Mouse (Mus musculus) kidney, postnatal 25 days (tissue): Measurements from ENCODE around the gene Qrich1.

ENCODE experiments used
- DNase-seq, 2 experiments: peaks; one replicate each; pipeline ENCODE4 v3.0.0; 2021; ENCODE audit warnings: mixed read lengths in 2 of 2

The Qrich1 gene

DNA sequence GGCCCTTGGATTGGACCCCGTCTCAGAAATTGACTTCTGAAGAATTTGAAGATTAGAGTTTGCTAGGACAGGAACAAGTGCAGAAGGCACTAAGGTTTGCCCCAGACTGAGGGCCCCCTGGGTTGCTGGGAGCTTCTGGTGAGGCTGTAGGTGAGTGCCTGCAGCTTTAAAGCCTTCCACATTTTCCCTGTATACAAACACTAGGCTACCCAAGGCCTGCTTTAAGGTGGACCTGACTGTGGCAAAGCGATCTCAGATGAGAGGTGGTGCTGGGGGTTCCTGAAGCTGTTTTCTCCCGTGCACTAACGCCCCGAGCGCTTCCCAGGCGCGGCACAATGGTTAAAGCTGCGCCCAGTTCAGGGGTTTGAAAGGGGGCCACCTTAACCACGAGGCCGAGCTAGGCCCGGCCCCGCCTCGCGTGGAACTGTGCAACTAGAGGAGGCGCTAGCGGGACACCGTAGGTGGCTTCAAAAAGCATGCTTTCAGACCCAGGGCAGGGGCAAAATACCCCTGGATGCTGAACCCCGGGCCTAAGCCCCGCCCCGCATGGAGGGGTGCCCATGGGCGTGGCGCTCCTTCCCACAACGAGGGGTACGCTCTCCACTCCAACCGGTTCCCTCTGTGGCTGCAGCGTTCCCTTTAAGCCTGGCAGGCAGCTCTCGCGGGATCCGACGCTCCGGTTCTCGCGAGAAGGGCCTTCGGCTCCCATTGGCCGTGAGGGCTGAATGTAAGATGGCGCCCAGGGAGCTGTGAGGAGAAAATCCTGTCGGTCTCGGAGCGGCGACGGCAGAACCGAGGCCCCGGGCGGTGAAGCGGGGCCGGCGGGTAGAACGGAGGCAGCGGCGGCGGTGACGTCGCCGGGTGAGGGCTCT, at the start of gene Qrich1:
TSS of gene Qrich1 (plus strand) at position 427 of the 872 bp plus-strand sequence.
- DNase-seq = peak; percentile 95 to 97

DNA sequence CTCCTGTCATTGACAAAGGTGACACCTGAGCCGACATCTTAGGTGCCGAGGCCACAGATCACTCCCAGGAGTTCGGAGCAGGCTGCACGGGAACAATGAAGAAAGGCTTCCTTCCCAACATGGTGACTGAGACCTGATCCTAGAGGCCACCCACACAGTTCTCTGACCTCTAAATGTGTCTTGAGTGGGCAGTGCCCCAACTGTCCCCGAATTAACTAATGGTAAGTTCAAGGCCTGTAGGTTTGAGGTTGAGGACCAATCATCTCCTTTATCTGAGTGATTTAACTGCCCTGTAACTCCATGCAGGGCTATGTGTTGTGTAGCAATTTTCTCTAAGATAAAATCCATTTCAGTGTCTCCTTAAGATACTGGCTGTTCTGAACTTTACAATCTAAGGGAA, 47.2 kb upstream of the Qrich1 start:
- DNase-seq = peak in 1 of 2 experiments; percentile 18

DNA sequence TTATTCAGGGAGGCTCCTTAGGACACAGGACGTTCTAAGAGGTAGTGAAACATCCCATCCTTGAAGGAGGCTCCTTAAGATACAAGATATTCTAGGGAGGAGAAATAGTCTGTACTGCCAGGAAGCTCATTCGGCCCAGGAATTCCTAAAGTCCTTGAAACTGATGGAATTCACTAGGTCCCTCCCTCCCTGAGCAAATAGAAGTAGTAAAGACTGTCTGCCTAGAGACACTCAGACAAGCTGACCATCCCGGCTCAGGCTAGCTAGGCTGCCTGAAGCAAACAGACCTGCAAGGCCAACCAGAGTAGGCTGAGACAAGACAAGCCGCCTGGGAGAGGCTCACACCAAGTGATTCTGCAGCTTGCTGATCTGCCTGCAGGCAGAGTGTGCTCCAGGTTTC, 46.8 kb upstream of the Qrich1 start:
- peak in 1 of 2 experiments; percentile 21 for DNase-seq

DNA sequence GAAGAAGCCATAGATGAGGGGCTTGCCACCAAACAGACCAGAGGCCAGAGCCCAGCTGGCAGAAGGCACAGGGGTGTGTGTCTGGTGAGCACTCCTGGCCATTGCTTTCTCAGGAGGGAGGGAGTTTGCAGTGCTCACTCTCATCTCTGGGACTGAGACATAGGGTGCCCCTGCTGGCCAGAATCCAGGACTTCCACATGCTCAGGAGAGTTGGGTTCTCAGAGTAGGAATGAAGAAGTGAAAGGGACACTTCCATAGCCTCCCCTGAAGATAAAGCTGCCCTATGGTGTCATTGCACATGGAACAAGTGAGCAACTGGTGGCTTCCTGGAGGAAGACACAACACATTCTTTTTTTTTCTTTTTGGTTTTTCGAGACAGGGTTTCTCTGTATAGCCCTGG, 42.1 kb upstream of the Qrich1 start:
- DNase-seq = no peak

DNA sequence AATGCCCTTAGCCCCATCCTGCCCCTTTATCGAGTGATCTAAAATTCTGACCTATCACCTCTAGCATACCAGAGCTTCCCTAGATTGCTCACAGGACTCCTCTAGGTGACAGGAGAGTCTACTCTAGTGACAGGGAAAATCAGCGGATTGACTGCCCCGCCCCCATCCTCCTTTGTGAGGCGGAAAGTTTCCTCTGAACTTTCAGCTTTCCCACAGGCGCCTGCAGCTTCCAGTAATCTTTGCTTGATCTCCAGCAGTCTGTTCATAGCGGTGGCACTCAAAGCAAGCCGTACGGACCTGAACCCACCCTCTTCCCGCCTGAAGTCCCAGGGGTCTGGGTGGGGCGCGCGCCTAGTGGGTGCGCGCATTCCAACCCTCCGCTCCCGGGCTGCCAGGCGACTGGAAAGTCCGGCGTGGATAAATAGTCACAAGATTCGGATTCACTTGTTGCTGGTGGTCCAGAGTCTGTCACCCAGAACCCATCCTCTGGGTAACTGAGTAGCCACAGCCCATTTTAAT, 37.9 kb upstream of the Qrich1 start:
- DNase-seq = peak; percentile 87 to 91

DNA sequence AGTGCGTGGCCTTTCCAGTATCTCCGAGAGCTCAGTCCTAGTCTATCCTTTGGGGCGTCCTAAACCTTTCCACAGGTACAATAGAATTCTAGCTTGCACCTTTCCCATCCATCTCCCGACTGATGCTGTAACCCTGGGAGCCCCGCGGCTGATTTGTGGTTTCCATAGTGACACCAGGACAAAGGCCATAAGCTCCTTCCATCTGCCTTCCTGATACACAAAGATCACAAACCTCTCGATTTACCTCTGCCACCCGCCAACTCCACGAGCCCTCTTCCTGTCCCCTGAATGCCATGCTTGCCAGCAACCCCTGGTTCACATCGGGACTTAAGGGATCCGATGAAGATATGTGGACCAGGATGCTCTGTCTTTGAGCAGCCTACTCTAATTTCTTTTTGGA, 37.4 kb upstream of the Qrich1 start:
- peak in 1 of 2 experiments; percentile 32 for DNase-seq

DNA sequence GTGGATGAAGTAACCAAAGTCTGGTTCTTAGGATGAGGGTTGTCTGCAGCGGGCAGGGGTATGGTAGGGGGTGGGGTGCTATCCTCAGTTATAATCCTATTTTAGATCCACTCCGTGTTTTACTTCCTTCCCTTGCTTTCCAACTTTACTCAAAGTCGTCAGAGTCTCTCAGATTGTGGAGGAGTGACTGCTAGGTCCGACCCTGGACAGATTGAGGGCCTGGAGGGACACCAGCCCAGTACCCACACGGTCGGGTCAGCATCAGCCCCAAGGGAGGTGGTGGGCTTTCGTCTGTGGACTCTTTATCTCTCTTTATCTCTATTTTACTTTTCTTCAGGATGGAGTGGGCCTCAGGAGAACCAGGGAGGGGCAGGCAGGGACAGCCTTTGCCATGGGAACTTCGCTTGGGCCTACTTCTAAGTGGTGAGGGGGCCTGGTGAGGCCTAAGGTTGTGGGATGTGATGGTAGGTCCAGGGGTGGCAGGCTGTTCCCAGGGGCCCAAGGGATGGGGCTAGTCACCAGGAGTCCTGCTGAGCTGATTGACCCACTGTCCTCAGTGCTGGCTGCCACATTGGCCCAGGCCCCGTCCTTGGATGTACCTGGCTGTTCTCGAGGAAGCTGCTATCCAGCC, 36.8 kb upstream of the Qrich1 start, which contains the start of gene Lamb2:
TSS of gene Lamb2 (plus strand) at position 16 of the 631 bp plus-strand sequence.
- peak; percentile 43 to 54 for DNase-seq

DNA sequence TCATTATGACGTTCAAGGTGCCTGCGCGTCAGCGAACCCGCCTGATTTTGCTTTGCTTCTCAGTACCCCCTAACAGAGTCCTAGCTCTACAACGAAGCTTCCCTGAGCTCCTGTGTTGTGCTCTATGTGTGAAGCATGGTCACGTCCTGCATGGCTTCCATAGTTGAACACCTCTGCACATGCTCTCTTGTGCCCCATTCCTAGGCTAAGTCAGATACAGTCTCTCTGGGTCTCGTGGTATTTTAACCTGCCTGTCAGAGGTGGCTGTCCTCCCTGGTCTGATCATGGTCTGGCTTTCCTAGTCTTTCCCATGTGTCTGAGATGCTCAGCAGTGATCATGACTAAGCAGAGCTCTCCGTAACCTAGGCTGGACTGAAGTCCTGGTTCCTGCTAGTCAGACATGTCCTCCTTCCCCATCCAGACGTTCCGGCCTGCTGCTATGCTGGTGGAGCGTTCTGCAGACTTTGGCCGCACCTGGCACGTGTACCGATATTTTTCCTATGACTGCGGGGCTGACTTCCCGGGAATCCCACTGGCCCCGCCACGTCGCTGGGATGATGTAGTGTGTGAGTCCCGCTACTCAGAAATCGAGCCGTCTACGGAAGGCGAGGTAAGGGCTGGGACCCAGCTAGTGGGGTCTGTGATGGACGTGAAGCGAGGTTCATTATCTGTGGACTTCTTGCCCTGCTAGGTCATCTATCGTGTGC, 35.6 kb upstream of the Qrich1 start:
- DNase-seq = peak in 1 of 2 experiments; percentile 34

DNA sequence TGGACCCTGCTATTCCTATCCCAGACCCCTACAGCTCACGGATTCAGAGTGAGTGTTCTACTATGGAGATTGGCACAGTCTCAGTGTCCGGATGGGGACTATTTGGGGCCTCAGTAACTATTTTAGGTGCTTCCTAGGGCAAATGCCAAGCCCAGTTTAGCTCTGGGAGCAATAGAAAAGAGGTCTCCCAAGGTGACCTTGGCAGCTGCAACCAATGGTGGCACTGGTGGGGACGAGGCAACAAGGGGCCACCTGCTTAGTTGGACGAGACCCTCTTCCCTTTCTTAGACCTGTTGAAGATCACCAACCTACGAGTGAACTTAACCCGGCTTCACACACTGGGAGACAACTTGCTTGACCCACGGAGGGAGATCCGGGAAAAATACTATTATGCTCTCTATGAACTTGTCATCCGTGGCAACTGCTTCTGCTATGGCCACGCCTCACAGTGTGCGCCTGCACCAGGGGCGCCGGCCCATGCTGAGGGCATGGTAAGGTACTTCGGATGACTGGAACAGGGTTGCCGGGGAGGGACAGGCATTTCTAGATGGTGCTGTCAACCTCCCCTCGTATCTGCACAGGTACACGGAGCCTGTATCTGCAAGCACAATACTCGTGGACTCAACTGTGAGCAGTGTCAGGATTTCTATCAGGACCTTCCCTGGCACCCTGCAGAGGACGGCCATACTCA, 34.9 kb upstream of the Qrich1 start:
- peak in 1 of 2 experiments; percentile 33 for DNase-seq

DNA sequence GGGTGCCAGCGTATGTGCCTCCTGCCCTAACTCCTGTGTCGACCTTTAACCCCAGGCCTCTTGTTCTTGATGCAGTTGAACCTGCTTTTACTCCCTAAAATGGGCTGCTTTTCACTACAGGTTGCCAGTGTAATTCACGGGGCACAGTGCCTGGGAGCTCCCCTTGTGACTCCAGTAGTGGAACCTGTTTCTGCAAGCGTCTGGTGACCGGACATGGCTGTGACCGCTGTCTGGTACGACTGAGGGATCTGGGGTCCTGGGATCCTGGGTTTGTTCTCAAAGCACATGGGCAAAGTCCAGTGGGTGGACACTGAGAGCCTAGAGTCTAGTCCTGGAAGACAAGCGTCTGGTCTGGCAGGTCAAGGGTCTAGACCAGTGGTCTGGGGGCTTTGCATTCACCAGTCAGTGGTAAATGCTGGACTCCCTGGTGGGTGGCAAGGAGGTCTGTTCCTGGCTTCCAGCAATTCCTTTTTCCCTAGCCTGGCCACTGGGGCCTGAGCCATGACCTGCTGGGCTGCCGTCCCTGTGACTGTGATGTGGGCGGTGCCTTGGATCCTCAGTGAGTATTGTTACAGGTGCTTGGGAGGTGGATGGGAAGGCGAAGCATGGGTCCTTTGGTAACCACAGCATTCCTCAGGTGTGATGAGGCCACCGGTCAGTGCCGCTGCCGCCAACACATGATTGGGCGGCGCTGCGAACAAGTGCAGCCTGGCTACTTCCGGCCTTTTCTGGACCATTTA, 33.4 kb upstream of the Qrich1 start:
- DNase-seq = peak in 1 of 2 experiments; percentile 31

DNA sequence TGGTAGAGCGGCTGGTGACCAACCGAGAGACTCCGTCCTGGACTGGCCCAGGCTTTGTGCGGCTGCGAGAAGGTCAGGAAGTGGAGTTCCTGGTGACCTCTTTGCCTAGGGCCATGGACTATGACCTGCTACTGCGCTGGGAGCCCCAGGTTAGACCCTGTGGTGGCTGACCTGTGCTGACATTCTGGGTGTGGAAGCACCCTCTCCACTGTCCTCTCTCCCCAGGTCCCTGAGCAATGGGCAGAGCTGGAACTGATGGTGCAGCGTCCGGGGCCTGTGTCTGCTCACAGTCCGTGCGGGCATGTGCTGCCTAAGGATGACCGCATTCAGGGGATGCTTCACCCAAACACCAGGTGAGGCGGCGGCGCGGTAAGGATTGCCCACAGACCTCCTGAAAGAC, 32.6 kb upstream of the Qrich1 start:
- peak in 1 of 2 experiments; percentile 34 for DNase-seq

DNA sequence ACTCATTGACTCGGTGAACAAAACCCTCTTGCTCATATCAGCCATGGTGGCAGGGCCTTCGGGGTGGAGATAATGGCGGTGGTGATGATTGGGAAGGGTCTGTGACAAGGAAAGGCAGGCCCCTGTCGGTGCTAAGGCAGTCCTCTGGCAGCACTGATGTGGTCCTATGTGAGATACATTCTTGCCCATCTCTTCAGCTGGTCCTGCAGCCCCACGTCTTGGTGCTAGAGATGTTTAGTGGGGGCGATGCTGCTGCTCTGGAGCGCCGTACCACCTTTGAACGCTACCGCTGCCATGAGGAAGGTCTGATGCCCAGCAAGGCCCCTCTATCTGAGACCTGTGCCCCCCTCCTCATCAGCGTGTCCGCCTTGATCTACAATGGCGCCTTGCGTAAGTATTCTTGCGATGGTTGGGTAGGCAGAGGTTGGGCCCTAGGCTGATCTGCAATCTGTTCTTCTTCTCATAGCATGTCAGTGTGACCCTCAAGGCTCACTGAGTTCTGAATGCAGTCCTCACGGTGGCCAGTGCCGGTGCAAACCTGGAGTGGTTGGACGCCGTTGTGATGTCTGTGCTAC, 31.2 kb upstream of the Qrich1 start:
- DNase-seq = peak in 1 of 2 experiments; percentile 31

DNA sequence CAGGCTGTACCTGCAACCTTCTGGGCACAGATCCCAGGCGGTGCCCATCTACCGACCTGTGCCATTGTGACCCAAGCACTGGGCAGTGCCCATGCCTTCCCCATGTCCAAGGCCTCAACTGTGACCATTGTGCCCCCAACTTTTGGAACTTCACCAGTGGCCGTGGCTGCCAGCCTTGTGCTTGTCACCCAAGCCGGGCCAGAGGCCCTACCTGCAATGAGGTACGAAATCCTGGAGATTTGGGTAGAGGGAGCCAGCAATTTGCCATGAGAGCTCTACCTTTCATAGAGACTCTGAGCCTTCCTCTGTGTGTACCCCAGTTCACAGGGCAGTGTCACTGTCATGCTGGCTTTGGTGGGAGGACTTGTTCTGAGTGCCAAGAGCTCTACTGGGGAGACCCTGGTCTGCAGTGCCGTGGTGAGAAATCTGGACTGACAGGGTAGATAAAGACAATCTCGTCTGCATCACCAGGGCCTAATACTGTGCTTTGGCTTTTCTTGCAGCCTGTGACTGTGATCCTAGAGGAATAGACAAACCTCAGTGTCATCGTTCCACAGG, 29.6 kb upstream of the Qrich1 start:
- peak in 1 of 2 experiments; percentile 38 for DNase-seq

DNA sequence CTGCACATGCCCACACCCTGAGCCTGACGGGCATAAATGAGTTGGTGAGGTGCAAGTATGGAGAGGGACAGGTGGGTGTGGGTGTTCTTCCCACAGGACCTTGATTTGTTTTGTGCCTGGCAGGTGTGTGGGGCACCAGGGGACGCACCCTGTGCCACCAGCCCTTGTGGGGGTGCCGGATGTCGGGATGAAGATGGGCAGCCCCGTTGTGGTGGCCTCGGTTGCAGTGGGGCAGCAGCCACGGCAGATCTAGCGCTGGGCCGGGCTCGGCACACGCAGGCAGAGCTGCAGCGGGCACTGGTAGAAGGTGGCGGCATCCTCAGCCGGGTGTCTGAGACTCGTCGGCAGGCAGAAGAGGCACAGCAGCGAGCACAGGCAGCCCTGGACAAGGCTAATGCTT, 28.2 kb upstream of the Qrich1 start:
- peak in 1 of 2 experiments; percentile 43 for DNase-seq

DNA sequence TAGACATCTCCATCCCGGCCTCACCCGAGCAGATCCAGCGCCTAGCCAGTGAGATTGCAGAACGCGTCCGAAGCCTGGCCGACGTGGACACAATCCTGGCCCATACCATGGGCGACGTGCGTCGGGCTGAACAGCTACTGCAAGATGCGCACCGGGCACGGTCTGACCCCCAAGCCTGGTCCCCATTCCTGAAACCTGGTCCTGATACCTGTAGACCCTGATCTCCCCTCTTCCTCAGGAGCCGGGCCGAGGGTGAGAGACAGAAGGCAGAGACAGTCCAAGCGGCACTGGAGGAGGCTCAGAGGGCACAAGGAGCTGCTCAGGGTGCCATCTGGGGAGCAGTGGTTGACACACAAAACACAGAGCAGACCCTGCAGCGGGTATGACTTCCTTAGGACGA, 27.4 kb upstream of the Qrich1 start:
- peak in 1 of 2 experiments; percentile 45 for DNase-seq

DNA sequence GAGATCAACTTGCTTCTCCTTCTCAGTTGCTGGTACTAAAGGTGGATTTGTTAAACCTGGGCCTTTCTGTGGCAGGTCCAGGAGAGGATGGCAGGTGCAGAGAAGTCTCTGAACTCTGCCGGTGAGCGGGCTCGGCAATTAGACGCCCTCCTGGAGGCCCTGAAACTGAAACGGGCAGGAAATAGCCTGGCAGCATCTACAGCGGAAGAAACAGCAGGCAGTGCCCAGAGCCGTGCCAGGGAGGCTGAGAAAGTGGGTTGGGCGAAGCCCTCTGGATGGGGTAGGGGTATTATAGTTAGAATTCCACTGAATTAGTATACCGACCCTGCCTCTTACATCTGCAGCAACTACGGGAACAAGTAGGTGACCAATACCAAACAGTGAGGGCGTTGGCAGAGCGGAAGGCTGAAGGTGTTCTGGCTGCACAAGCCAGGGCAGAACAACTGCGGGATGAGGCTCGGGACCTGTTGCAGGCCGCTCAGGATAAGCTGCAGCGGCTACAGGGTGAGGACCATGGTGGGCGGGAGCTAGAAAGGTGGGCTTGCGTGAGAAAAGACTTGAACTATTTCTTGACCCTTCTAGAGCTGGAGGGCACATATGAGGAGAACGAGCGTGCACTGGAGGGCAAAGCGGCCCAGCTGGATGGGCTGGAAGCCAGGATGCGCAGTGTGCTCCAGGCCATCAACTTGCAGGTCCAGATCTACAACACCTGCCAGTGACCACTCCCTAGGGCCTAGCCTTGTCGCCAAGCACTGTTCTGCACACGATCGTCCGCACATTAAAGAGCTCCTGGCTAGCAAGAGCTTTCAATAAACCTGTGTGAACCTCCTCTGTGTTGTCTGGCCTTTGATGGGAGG, 26.7 kb upstream of the Qrich1 start:
- peak in 1 of 2 experiments; percentile 41 for DNase-seq

DNA sequence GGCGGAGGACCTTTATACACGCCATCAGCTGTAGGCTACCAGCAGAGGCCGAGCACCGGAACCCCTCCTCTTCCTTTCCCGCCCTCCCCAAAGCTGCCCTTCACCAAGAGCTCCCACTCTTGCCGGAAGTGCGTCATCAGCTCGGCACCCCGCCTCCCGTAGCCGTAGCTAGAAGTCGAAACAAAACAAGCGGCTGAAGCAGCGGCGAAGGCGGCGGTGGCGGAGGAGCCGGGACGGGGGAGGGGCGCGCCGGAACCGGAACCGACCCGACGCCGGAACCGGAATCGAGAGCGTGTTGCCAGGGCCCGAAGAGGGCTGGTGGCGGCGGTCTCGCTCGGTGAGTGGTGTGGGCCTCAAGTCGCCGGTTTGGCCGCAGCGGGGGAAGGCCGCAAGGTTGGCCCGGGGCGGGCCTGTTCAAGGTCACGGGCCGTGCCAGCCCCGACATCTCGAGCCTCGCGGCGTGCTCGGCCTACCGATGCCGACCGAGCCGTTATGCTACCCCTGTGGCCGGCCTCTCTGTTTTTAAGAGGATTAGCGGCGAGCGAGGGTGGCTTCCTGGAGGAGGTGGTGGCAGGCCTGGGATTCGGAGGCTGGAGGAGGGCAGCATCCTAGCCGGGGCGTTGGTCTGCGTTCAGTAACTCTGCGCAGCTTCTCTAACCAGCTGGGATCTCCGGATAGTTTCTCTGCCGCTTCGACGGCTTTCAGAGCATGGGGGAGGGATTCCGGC, 25.9 kb upstream of the Qrich1 start, which contains the start of gene Usp19:
TSS of gene Usp19 (plus strand) at position 44 of the 727 bp plus-strand sequence.
- peak; percentile 98 to 99 for DNase-seq

DNA sequence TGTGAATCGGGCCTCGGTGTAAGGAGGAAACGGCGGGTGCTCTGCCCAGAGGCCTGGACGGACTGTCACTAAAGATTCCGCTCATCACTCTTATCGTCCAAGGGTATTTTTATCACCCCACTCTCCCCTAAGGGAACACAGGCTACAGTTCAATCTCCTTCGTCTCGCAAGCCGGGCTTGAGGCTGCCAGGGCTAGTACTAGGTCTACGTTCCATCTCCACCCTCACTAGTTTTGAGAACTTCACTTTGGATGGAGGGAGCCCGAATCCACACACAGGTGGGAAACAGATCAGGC, 25.4 kb upstream of the Qrich1 start:
- no peak for DNase-seq

DNA sequence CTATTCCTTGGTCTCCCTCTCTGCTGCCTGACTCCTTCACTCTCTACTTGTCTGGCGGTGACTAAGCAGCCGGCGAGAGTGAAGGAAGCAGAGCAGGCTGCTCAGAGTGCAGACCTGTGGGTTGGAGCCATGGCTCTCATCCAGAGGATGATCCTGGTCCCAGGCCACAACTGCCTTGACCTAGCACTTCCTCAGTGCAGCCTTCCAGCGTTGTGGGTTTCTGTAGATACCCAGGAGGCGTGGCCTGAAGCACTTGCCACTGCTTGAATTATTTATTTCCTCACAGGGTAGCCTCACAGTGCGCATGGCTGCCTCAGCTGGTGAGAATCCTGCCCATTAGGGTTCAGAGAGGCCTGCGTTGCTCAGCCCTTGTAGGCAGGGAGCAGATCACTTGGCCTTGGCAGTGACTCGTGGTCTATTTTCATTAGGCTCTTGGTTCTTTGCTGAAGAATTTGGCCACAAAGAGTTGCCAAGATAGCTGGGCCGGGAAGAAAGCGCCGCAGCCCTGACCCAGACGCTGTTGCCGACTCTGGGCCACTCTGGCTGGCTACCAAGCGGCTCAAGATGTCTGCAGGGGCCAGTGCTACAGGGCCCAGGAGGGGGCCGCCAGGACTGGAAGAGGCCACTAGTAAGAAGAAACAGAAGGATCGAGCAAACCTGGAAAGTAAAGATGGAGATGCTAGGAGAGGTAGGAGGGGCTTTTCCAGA, 24.4 kb upstream of the Qrich1 start:
- DNase-seq = peak; percentile 60 to 69
